Mouse (Mus musculus): ENCODE results near the gene Crispld2. TPM values are rescaled to one million over a fixed set of nuclear protein-coding genes. Genes with fewer than 3 reads are reported as not detected.

Crispld2 gene
- total and polyA plus RNA-seq, 3 experiments = not detected

DNA sequence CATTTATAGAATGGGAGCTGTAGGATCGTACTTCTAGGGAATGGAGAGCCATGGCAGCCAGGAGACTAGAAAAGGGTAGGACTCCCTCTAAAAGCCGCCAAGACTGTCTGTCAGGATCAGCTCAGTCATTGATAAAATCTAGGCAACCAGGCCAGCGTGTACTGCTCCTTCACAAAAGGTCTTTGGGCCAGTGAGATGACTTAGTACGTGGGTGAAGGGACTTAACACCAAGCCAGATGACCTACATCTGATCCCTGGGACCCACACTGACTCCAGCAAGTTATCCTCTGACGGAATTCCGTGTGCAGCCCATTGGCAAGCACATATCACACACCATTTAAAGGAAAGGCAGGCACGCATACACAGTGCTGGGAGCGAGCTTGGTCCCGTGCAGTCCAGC lies 14.9 kb downstream of the Crispld2 start:
- Histone ChIP-seq H3K4me2 (ENCODE audit: insufficient read depth, low read depth, poor library complexity, severe bottlenecking) (no peak overlapping the region), H3K79me2 (replicated peaks; ENCODE audit: control insufficient read depth, extremely low read depth, insufficient read depth, poor library complexity, severe bottlenecking) (no peaks in the 10 kb centered on the region), H3K9me3 (replicated peaks; ENCODE audit: low read length) (no peaks in the 10 kb centered on the region), H3K4me3 (replicated peaks in 1 of 3; ENCODE audit: low read depth in 2 of 3, low read length in 2 of 3, poor library complexity in 1 of 3) (no peak overlapping the region), H3K27ac (ENCODE audit: insufficient read depth, low read depth) (no peak overlapping the region), H3K9ac (ENCODE audit: insufficient read depth, low read depth) (no peak overlapping the region), H3K4me1 (ENCODE audit: control insufficient read depth in 1 of 2, insufficient read depth in 2 of 2) (no peaks in the 10 kb centered on the region), H3K36me3 (replicated peaks in 1 of 2; ENCODE audit: control insufficient read depth in 1 of 2, insufficient read depth in 1 of 2, low read length in 1 of 2) (no peaks in the 10 kb centered on the region), H3K27me3 (replicated peaks) (peaks cover 81% of the 10 kb centered on the region)
- dilution Hi-C loops (cut with MboI; ENCODE audit: extremely low pct_ligation_motif_present, extremely low pct_unique_long_range_greater_than_20kb, low sequenced_read_pairs) (no loop called here), in situ Hi-C loops (cut with MboI; ENCODE audit: low pct_ligation_motif_present, low pct_unique_long_range_greater_than_20kb, low sequenced_read_pairs) (no loop called here)
- DNase-seq (ENCODE audit: extremely low read depth) = no peak
- TF ChIP-seq CHD1 (IDR thresholded peaks at IDR 0.05; ENCODE audit: low read depth, low read length) (no peak), MYC (IDR thresholded peaks at IDR 0.05; ENCODE audit: low read depth, low read length) (no peak), ZNF384 (IDR thresholded peaks at IDR 0.05; ENCODE audit: low read depth, low read length) (no peak), MAX (IDR thresholded peaks at IDR 0.05; ENCODE audit: low read length) (no peak), USF2 (conservative IDR thresholded peaks at IDR 0.05; ENCODE audit: low read depth, low read length) (no peak), USF1 (IDR thresholded peaks at IDR 0.05; ENCODE audit: low read depth, low read length) (no peak), IRF4 (IDR thresholded peaks at IDR 0.05; ENCODE audit: low read depth, low read length) (no peak), MAFK (IDR thresholded peaks at IDR 0.05; ENCODE audit: insufficient replicate concordance, low read length) (no peak), ZKSCAN1 (IDR thresholded peaks at IDR 0.05; ENCODE audit: borderline replicate concordance, low read depth, low read length) (no peak), ETS1 (conservative IDR thresholded peaks at IDR 0.05; ENCODE audit: low read depth, low read length) (no peak), UBTF (IDR thresholded peaks at IDR 0.05; ENCODE audit: low read depth, low read length) (no peak), PAX5 (IDR thresholded peaks at IDR 0.05; ENCODE audit: low read length) (no peak), POLR2A (IDR thresholded peaks at IDR 0.05; ENCODE audit: low read depth, low read length) (no peak), RCOR1 (conservative IDR thresholded peaks at IDR 0.05; ENCODE audit: low read depth, low read length) (no peak)

DNA sequence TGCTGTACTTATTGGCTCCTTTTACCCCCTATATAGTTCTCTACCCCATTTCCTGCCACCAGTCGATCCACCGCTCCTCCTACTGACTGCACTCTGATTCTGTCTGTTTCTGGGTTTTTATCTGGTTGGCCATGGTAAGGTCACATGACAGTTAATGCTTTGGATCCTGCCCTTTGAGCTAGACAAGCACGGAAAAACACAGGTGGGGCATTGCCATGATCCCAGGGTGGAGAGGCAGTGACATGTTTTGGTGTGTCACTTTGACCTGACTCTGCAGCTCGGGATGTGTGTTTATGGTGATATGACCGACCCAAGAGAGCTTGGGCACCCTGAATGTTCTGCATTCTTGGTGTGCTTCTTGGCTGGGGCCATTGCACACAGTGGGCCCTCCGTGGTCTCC lies 17.0 kb downstream of the Crispld2 start:
- TF ChIP-seq ZKSCAN1 (IDR thresholded peaks at IDR 0.05; ENCODE audit: borderline replicate concordance, low read depth, low read length) = no peak
- TF ChIP-seq NRF1 (IDR thresholded peaks at IDR 0.05; ENCODE audit: low read depth, low read length) = no peak
- no peak for TF ChIP-seq MXI1 (IDR thresholded peaks at IDR 0.05; ENCODE audit: low read depth, low read length)
- no peak for TF ChIP-seq BHLHE40 (IDR thresholded peaks at IDR 0.05; ENCODE audit: low read depth, low read length)
- no peak for TF ChIP-seq MAX (IDR thresholded peaks at IDR 0.05; ENCODE audit: low read length)
- no peak for TF ChIP-seq PAX5 (IDR thresholded peaks at IDR 0.05; ENCODE audit: low read length)
- no peak for TF ChIP-seq MAFK (IDR thresholded peaks at IDR 0.05; ENCODE audit: insufficient replicate concordance, low read length)
- TF ChIP-seq ELF1 (IDR thresholded peaks at IDR 0.05; ENCODE audit: low read depth, low read length) = no peak
- no peak for TF ChIP-seq SIN3A (IDR thresholded peaks at IDR 0.05; ENCODE audit: low read length)
- no peak for TF ChIP-seq MYC (IDR thresholded peaks at IDR 0.05; ENCODE audit: low read depth, low read length)
- no peak for TF ChIP-seq UBTF (IDR thresholded peaks at IDR 0.05; ENCODE audit: low read depth, low read length)
- TF ChIP-seq RCOR1 (conservative IDR thresholded peaks at IDR 0.05; ENCODE audit: low read depth, low read length) = no peak
- TF ChIP-seq ZMIZ1 (IDR thresholded peaks at IDR 0.05; ENCODE audit: low read depth, low read length) = no peak
- no peak for TF ChIP-seq MAZ (IDR thresholded peaks at IDR 0.05; ENCODE audit: low read depth, low read length)
- TF ChIP-seq CHD2 (IDR thresholded peaks at IDR 0.05; ENCODE audit: low read length) = no peak
- no peak for TF ChIP-seq USF2 (conservative IDR thresholded peaks at IDR 0.05; ENCODE audit: low read depth, low read length)
- TF ChIP-seq TBP (conservative IDR thresholded peaks at IDR 0.05; ENCODE audit: low read depth, low read length) = no peak
- TF ChIP-seq ETS1 (conservative IDR thresholded peaks at IDR 0.05; ENCODE audit: low read depth, low read length) = no peak
- no peaks in the 10 kb centered on the region for H3K9me3 ChIP-seq (replicated peaks; ENCODE audit: low read length)
- no peaks in the 10 kb centered on the region for H3K79me2 ChIP-seq (replicated peaks; ENCODE audit: control insufficient read depth, extremely low read depth, insufficient read depth, poor library complexity, severe bottlenecking)
- no peak overlapping the region for H3K27ac ChIP-seq (ENCODE audit: insufficient read depth, low read depth)
- no peaks in the 10 kb centered on the region for H3K36me3 ChIP-seq (replicated peaks in 1 of 2; ENCODE audit: control insufficient read depth in 1 of 2, insufficient read depth in 1 of 2, low read length in 1 of 2)
- H3K27me3 ChIP-seq (replicated peaks) = peaks cover 74% of the 10 kb centered on the region
- H3K4me2 ChIP-seq (ENCODE audit: insufficient read depth, low read depth, poor library complexity, severe bottlenecking) = no peak overlapping the region
- DNase-seq (ENCODE audit: extremely low read depth) = no peak
- peaks cover 0 to 2% of the 10 kb centered on the region in 2 experiments; a peak in 1 of 4 replicates for H3K4me1 ChIP-seq (ENCODE audit: control insufficient read depth in 1 of 2, insufficient read depth in 2 of 2)
- no peak overlapping the region for H3K4me3 ChIP-seq (replicated peaks in 1 of 3; ENCODE audit: low read depth in 2 of 3, low read length in 2 of 3, poor library complexity in 1 of 3)
- in situ Hi-C loops (cut with MboI; ENCODE audit: low pct_ligation_motif_present, low pct_unique_long_range_greater_than_20kb, low sequenced_read_pairs) = no loop called here
- H3K9ac ChIP-seq (ENCODE audit: insufficient read depth, low read depth) = no peak overlapping the region
- dilution Hi-C loops (cut with MboI; ENCODE audit: extremely low pct_ligation_motif_present, extremely low pct_unique_long_range_greater_than_20kb, low sequenced_read_pairs) = no loop called here
